Mouse (Mus musculus) yolk sac, embryonic 10.5 days (tissue): ENCODE results near the gene Slc9a5.

Experiments
- DNase-seq: peaks from one replicate; pipeline ENCODE4 v3.0.0-alpha.2; 2017; ENCODE audit warnings: low spot score

The Slc9a5 gene

GRCm38 (mm10) chr8:105355179-105356024 is 6.8 kb downstream of the Slc9a5 start:
- DNase-seq, result peak; percentile 56

- DNase-seq, result no peak
Measured at GRCm38 (mm10) chr8:105356681-105357080, 8.0 kb downstream of the Slc9a5 start.

GRCm38 (mm10) chr8:105359208-105359607 is 10.6 kb downstream of the Slc9a5 start:
- DNase-seq, result no peak

GRCm38 (mm10) chr8:105359646-105360045 is 11.0 kb downstream of the Slc9a5 start:
- no peak for DNase-seq

- no peak for DNase-seq
Measured at GRCm38 (mm10) chr8:105361751-105362702, 13.4 kb downstream of the Slc9a5 start.

GRCm38 (mm10) chr8:105367107-105367506 is 18.5 kb downstream of the Slc9a5 start:
- no peak for DNase-seq

GRCm38 (mm10) chr8:105372473-105372872 is 23.8 kb downstream of the Slc9a5 start:
- DNase-seq, result no peak

- DNase-seq, result no peak
Measured at GRCm38 (mm10) chr8:105373032-105373431, 24.4 kb downstream of the Slc9a5 start, which contains the start of gene Plekhg4. Plekhg4 (plus strand) TSS chr8:105373274.

- no peak for DNase-seq
Measured at GRCm38 (mm10) chr8:105374513-105374966, 25.9 kb downstream of the Slc9a5 start.

GRCm38 (mm10) chr8:105378673-105379072 is 30.0 kb downstream of the Slc9a5 start:
- DNase-seq, result no peak

GRCm38 (mm10) chr8:105380308-105380707 is 31.7 kb downstream of the Slc9a5 start:
- no peak for DNase-seq

- DNase-seq, result no peak
Measured at GRCm38 (mm10) chr8:105384070-105384469, 35.4 kb downstream of the Slc9a5 start.

GRCm38 (mm10) chr8:105387151-105387550 is 38.5 kb downstream of the Slc9a5 start:
- no peak for DNase-seq

- no peak for DNase-seq
Measured at GRCm38 (mm10) chr8:105389096-105389495, 40.5 kb downstream of the Slc9a5 start.

GRCm38 (mm10) chr8:105393089-105393787 is 44.6 kb downstream of the Slc9a5 start:
- no peak for DNase-seq

- no peak for DNase-seq
Measured at GRCm38 (mm10) chr8:105393915-105394314, 45.3 kb downstream of the Slc9a5 start.

GRCm38 (mm10) chr8:105397747-105398146 is 49.1 kb downstream of the Slc9a5 start:
- DNase-seq, result no peak

GRCm38 (mm10) chr8:105400016-105400415 is 51.4 kb downstream of the Slc9a5 start:
- no peak for DNase-seq

GRCm38 (mm10) chr8:105403467-105403866 is 54.8 kb downstream of the Slc9a5 start:
- DNase-seq, result no peak

- no peak for DNase-seq
Measured at GRCm38 (mm10) chr8:105404496-105404895, 55.9 kb downstream of the Slc9a5 start.

GRCm38 (mm10) chr8:105406416-105406815 is 57.8 kb downstream of the Slc9a5 start:
- DNase-seq, result no peak

GRCm38 (mm10) chr8:105408331-105408730 is 59.7 kb downstream of the Slc9a5 start:
- DNase-seq, result no peak
